Mouse (Mus musculus) left cerebral cortex, postnatal 36 days (tissue): ENCODE data around the gene C530008M17Rik. TPM values are rescaled to one million over a fixed set of nuclear protein-coding genes. Genes with fewer than 3 reads are reported as not detected.

Experiments used
- DNase-seq, 2 experiments: peaks; one replicate each; pipeline ENCODE4 v3.0.0; 2021 to 2022; ENCODE audit warnings: low spot score in 2 of 2, mixed read lengths in 1 of 2
- intact Hi-C: fragments of 180-260 bp; cut with DNase I; formaldehyde crosslinking; loops from one replicate; pipeline ENCODE4 v1.15.1; 2025
- total RNA-seq, 2 experiments: library from RNA; stranded (reverse); gene quantifications; 2 replicates each; pipeline ENCODE4 v1.2.3; 2021

Gene C530008M17Rik
- total RNA-seq, 2 experiments from 2014 or later, result 51.8 to 53.5 TPM

- intact Hi-C loops, result loop anchor here (10.0 kb wide), 1 partner anchor 74 kb away; no protein-coding TSS in a partner anchor
- DNase-seq, result no peak
Observed at GRCm38 (mm10) chr5:76760349-76760748, 104.0 kb downstream of the C530008M17Rik start.

- no peak for DNase-seq
- intact Hi-C loops, result loop anchor here (10.0 kb wide), 1 partner anchor 73 kb away; no protein-coding TSS in a partner anchor
Observed at GRCm38 (mm10) chr5:76762030-76762698, 105.9 kb downstream of the C530008M17Rik start.

GRCm38 (mm10) chr5:76763148-76763701, 106.9 kb downstream of the C530008M17Rik start:
- intact Hi-C loops, result loop anchor here (10.0 kb wide), 1 partner anchor 72 kb away; no protein-coding TSS in a partner anchor
- DNase-seq, result no peak

GRCm38 (mm10) chr5:76763731-76764130, 107.4 kb downstream of the C530008M17Rik start:
- intact Hi-C loops, result loop anchor here (10.0 kb wide), 1 partner anchor 71 kb away; no protein-coding TSS in a partner anchor
- no peak for DNase-seq

- DNase-seq, result no peak
- intact Hi-C loops, result loop anchor here (10.0 kb wide), 1 partner anchor 66 kb away; no protein-coding TSS in a partner anchor
Observed at GRCm38 (mm10) chr5:76769014-76769413, 112.7 kb downstream of the C530008M17Rik start.

- DNase-seq, result no peak
- intact Hi-C loops, result loop anchor here (10.0 kb wide), 1 partner anchor 65 kb away; no protein-coding TSS in a partner anchor
Observed at GRCm38 (mm10) chr5:76769572-76769971, 113.3 kb downstream of the C530008M17Rik start.

- no peak for DNase-seq
- intact Hi-C loops, result no loop called here
Observed at GRCm38 (mm10) chr5:76771371-76771770, 115.1 kb downstream of the C530008M17Rik start.

- DNase-seq, result no peak
- intact Hi-C loops, result no loop called here
Observed at GRCm38 (mm10) chr5:76772831-76773230, 116.5 kb downstream of the C530008M17Rik start.

- DNase-seq, result no peak
- intact Hi-C loops, result no loop called here
Observed at GRCm38 (mm10) chr5:76773492-76774158, 117.3 kb downstream of the C530008M17Rik start.

GRCm38 (mm10) chr5:76779094-76779615, 122.8 kb downstream of the C530008M17Rik start:
- intact Hi-C loops, result no loop called here
- no peak for DNase-seq

GRCm38 (mm10) chr5:76781943-76782342, 125.6 kb downstream of the C530008M17Rik start:
- intact Hi-C loops, result loop anchor here (5.0 kb wide), 2 partner anchors 45 to 60 kb away; no protein-coding TSS in a partner anchor
- DNase-seq, result no peak

GRCm38 (mm10) chr5:76782414-76783103, 126.2 kb downstream of the C530008M17Rik start:
- peak; percentile 18 to 30 for DNase-seq
- intact Hi-C loops, result loop anchor here (5.0 kb wide), 2 partner anchors 45 to 60 kb away; no protein-coding TSS in a partner anchor

GRCm38 (mm10) chr5:76783104-76783441, 126.8 kb downstream of the C530008M17Rik start:
- intact Hi-C loops, result loop anchor here (5.0 kb wide), 2 partner anchors 44 to 59 kb away; no protein-coding TSS in a partner anchor

GRCm38 (mm10) chr5:76784151-76784723, 127.9 kb downstream of the C530008M17Rik start:
- intact Hi-C loops, result loop anchor here (5.0 kb wide), 2 partner anchors 43 to 58 kb away; no protein-coding TSS in a partner anchor
- DNase-seq, result no peak

More at GRCm38 (mm10) chr5:76783104-76783441, 126.8 kb downstream of the C530008M17Rik start:
- DNase-seq, result no peak

GRCm38 (mm10) chr5:76785013-76785412, 128.7 kb downstream of the C530008M17Rik start:
- intact Hi-C loops, result no loop called here
- DNase-seq, result no peak

- no peak for DNase-seq
Observed at GRCm38 (mm10) chr5:76789881-76790280, 133.6 kb downstream of the C530008M17Rik start.

GRCm38 (mm10) chr5:76791280-76791679, 135.0 kb downstream of the C530008M17Rik start:
- no peak for DNase-seq
- intact Hi-C loops, result no loop called here

More at GRCm38 (mm10) chr5:76789881-76790280, 133.6 kb downstream of the C530008M17Rik start:
- intact Hi-C loops, result no loop called here

GRCm38 (mm10) chr5:76792720-76793119, 136.4 kb downstream of the C530008M17Rik start:
- intact Hi-C loops, result no loop called here
- DNase-seq, result no peak

- intact Hi-C loops, result no loop called here
- DNase-seq, result no peak
Observed at GRCm38 (mm10) chr5:76798043-76798442, 141.7 kb downstream of the C530008M17Rik start.
